Mouse (Mus musculus) c-Kit-positive CD71-positive TER-119-positive erythroid progenitor cells, embryonic 14.5 days (primary cell): ENCODE results near the gene Cib1.

Experiments
- DNase-seq: peaks from one replicate; pipeline ENCODE4 v3.0.0-alpha.2; 2013; ENCODE audit warnings: low spot score

Cib1 gene

DNA sequence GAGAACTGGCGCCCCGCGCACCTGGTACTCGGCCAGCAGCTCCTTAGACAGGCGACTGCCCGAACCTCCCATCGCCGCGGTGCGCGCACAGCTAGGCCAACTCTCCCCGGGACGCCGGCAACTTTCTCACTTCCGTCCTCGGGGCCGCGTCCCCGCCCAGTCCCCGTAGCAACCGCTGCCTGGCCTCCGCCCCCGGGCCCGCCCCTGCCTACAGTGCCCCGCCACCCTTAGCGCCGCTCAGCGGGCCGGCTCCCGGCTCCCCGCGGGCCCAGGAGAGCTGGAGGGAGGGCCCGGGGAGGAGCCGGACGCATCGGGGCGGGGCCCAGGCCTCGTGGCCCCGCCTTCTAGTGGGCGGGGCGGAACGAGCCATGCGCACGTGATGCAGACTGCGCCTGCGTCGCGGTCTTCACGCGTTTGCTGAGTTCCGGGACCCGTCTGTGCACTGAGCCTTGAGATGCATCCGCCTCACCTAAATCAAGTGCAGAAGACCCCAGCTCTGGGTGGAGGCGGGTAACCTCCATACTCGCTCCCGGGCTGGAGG lies at the start of gene Cib1, which contains the start of gene Gdpgp1:
Gene Cib1, minus strand, starts transcription at position 325 of the 541 bp plus-strand sequence.
Gene Gdpgp1, plus strand, starts transcription at position 377 of the 541 bp plus-strand sequence.
- DNase-seq, result peak; percentile 98

DNA sequence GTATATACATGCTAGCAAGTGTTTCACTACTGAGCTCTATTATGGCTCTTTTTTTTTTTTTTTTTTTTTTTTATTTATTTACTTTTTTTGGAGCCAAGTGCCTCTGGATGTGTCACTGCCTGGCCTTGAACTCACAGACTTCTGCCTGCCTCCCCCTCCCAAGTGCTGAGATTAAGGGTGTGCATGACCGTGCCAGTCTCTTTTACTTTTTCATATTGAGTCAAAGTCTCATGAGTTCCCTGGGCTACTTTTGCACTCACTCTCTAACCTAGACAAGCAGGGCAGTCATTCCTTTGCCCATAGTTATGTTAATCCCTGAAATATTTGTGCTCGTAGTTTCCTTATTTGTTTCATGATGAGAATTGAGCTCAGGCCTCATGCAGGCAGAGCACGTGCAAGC lies 49.0 kb upstream of the Cib1 start:
- no peak for DNase-seq

DNA sequence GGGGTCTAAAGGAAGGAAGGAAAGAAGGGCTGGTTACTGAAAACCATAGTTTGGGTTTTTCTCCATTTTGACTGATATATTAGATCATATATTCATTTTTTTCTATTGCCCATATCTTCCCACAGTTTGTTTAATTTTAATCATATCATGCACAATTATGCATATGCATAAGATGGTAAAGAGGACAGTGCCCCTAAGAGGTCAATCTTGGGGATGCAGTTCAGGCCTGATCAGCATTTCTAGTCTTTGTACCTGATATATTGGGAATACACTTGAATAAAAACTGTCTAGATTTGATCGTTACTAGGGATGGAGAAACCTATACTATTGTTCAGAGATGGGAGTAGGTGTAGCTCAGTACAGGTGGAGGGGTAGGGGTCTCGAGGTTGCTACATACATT lies 48.4 kb upstream of the Cib1 start:
- DNase-seq, result no peak

DNA sequence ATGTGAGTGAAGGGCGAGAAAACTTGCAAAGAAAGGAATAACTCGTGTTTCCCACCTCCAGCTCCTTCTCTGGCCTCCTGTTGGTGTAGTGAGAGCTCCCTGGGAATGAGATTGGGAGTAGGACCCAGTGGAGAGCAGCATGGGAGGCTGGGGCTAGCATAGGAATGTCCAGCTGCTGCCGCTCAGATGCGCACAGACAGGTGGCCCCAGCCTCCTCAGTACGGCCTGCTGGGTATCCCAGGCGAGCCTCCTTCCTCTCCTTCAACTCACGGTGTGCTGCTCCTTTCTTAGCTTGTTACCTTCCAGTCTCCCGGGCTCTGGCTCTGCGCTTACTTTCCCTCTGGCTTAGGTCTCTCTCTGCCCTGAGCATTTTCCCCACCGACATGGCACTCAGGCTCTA lies 47.4 kb upstream of the Cib1 start:
- no peak for DNase-seq

DNA sequence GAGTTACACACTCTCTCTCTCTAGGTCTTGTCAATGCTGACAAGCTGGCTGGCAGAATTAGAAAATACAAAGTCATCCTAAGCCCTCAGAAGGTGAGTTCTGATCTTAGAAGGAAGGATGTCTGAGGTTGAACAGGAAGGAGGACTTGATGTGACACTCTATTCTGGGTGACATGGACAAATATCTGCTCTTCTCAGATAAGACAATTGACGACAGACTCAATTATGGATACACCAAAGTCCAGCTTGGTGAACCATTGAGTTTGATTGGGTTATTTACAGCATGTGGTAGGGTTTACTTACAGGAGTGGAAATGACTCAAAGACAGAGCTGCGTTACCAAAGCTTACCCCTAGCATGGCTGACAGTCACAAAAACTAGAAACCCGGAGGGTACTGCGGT lies 43.8 kb upstream of the Cib1 start:
- DNase-seq, result no peak

DNA sequence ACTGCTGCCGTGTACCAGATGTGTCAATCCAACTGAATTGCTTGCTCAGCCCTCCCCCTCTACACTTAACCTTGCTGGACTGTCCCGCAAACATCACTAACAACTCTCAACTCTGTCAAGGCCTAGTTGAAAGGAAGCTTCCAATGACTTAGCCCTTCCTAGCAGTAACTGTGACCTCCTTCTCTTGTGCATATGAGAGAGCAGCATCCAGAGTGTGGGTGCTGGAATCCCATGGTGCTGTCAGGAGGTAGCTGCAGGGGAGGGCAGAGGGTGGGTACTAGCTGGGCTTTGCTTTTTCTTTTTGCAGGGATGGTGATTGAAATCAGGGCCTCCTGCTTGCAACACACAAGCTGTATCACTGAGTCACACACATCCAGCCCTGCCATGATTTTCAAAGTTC lies 40.8 kb upstream of the Cib1 start:
- DNase-seq, result no peak

DNA sequence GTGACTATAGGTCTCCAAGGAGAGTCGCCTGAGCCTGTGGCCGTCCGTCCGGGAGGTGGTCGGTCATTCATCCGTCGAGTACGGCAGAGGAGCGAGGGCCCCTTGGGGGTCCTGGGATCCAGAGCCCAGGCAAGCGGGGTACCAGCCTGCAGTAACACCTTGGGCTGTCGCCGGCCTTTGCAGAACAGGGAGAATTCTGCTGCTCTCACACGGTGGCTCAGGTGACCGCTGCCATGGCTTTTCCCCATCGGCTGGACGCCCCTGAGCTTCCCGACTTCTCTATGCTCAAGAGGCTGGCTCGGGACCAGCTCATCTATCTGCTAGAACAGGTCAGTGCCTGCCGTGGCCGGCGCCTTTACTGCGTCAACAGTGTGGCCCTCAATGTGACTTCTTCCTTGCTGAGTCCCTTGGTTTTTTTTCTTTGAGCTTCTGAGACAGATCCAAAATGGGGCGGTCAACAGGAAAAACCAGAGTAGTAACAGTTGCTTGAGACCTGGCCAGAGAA lies 37.2 kb upstream of the Cib1 start:
- DNase-seq, result no peak

DNA sequence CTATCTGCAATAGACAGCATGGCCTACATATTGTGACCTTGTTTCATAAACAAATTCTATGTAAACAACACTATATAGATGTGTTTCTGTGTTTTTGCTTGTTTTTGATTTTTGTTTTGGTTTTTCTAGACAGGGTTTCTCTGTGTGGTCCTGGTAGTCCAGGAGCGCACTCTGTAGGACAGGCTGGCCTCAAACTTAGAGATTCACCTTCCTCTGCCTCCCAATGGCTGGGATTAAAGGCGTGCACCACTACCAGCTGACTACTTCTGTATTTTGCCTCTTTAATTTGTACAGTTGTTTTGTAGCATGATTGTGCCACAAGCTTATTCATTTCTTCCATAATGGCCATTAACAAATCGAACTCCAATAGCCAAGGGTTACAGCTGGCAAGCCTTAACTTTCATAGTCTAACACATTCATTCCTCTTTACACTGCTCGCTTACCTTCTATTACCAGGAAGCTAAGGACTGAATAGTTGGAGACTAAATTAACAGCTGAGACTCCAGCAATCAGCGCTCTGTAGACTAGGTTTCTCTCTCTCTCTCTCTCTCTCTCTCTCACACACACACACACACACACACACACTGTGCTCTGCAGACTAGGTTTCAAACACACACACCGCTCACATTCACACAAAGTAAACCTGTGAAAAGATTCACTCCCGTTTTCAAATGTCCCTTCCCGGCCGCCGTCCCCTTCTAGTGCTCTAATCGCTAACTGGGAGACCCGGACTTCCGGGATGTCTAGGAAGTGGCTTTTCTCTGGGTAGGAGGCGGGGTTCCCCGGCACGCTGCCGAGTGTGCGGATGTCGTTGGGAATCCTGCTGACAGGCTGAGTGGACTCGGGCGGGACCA lies 36.5 kb upstream of the Cib1 start, which contains the start of gene Vps33b:
Gene Vps33b, plus strand, starts transcription at position 753 of the 854 bp plus-strand sequence.
- DNase-seq, result peak; percentile 94

DNA sequence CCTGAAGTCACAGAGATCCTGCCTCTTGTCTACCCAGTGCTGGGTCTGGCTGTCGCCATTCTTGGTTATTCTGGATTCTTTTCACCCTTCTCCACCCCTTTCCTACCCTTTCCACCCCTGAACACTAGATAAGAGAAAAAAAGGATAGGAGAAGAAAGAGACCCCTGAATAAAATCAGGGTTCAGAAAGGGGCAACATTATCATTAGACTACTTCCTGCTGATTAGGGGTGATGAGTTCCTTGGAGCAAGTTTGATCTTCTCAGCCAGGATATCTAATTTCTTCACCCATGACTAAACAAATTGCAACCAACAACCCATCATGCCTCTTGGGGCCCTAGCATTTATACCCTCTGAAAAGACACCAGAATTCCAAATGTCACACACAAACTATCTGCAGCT lies 35.2 kb upstream of the Cib1 start:
- DNase-seq, result no peak

DNA sequence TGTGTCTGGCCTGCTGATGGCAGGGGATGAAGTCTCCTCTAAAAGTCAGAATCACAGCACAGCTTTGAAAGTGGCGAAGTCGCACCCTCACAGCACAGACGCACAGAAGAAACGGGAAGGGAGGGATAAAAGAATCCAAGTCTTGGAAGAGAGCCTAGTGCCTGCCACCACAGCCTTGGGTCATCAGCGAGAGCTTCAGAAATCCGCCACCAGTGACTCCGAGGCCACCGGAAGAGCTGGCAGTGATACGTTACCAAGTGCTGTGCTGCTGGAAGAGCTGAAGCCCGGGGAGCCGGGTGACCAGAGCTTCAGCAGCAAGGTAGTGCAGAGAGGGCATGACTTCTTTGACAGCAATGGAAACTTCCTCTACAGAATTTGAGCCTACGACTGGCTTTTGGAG lies 32.0 kb upstream of the Cib1 start:
- no peak for DNase-seq

DNA sequence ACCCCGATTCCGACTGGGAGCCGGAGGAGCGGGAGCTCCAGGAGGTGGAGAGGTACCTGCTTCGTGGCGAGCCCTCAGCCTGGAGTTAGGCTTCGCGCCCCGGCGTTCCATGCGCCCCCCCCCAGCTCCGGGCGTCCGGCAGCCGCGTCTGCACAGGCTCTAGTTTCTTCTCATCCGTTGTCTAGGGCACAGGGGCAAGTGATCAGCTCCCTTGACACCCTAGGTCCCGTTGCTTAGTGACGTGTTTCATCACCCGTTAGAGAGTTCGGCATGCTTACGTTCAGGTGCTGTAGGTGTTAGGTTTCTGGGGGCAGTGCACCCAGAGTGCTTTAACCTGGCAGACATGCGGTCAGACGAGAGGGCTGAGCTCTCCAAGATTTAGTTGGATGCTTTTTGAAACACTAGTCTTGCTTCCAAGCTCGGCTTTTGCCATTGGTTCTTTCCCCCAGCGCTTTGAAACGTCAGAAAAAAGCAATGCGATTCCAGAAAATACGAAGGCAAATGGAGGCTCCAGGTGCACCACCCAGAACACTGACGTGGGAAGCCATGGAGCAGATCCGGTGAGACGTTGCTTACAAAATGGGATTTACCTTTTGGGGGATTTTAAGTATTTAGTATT lies 28.9 kb upstream of the Cib1 start:
- peak; percentile 38 for DNase-seq

DNA sequence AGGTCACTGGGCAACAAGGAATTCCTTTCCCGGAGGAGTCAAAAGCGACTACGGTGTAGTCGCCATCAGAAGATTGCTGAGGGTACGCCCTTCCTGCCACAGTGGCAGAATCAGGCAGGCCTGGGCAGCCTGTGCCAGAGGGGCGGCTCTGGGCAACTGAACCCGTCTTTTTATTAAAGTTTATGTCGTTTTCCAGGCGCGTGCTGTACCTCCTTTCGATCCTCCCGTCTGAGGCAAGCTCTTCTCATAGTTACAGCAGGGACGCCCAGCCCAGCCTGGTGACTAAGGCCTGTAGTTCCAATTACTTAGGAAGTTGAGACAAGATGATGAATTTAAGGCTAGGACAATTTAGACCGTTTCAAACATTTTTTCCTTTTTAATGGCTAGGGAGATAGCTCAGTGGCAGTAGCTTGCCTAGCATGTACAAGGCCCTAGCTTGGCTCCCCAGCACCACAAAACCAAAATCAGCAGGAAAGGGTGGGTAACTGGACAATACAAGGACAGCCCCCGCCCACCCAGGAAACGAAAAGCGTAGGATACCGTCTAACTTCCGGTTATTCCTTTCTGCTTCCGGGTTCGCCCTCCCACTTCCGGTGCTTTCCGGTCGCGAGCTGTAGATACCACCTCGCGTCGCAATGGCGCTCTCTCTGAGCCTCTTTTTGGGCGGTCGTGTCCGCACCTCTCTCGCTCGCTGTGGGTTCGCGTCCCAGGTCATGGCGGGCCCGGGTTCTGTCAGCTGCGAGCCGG lies 28.2 kb upstream of the Cib1 start, which contains the start of gene Ngrn:
Gene Ngrn, plus strand, starts transcription at position 591 of the 747 bp plus-strand sequence.
- peak; percentile 82 for DNase-seq

DNA sequence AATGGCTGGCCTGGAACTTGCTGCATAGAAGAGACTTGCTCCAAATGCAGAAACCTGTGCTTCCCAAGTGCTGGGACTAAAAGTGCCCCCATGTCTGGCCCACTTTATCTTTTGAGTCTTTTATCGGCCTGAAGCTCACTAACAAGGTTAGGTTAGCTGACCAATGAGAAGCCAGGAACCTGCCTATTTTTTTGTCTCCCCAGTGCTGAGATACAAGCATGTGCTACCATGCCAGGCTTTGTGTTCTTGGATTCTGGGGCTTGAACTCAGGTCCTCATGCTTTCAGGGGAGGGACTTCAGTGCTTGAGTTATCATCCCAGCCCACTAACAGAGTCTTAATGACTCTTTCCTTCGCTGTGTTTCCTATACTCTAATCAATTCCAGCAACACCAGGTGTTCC lies 25.1 kb upstream of the Cib1 start:
- no peak for DNase-seq

DNA sequence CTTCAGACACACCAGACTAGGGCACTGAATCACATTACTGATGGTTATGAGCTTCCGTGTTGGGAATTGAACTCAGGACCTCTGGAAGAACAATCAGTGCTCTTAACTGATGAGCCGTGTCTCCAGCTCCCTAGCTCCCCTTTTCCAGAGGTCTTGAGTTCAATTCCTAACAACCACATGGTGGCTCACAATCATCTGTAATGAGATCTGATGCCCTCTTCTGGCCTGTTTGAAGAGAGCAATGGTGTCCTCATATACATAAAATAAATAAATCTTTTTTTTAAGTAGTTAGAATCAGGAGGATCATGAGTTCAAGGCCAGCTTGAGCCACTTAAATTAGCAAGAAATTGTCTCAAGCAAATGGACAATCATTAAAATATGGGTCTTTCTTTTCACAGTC lies 23.4 kb upstream of the Cib1 start:
- DNase-seq, result no peak

DNA sequence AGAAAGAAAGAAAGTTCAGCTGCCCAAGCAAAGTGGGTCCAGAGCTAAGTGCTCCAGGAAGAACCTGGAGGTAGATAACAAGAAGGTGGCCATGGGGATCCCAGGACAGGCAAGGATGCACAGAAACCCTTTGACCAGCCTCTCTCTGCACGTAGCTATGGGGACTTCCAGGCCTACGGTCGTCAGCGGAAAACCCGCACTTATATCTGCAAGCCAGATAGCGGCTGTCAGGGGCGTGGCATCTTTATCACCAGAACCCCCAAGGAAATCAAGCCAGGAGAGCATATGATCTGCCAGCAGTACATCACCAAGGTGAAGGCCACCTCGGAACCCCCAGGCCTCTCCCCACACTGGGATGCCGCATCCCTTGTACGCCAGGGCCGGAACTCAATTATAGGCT lies 20.3 kb upstream of the Cib1 start:
- peak; percentile 37 for DNase-seq

DNA sequence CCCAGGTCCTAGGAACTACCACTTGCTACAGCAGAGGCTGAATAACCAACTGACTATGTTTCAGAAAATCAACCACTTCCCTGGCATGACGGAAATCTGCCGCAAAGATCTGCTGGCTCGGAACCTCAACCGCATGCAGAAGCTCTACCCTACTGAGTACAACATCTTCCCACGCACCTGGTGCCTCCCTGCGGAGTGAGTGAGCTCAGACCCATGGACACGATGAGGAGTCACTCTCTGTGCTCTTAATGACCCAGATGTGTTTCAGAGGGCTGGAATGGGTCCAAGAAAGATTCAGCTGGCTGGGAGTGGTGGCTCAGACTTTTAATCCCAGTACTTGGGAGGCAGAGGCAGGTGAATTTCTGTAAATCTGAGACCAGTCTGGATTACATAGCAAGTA lies 19.8 kb upstream of the Cib1 start:
- DNase-seq, result no peak

DNA sequence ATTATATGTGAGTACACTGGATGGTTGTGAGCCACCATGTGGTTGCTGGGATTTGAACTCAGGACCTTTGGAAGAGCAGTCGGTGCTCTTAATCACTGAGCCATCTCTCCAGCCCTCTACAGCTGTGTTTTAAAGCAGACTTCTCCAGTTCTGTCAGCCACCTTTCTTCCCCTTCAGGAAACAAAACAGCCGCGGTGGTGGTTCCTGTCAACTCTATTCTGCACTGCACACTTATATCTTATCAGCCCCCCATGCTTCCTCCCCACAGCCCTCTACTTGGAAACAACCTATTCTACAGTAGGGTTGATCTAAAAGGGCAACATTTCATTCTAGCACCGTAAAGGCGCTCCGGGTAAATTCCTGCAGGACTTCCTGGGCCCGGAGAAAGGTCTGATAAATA lies 14.2 kb upstream of the Cib1 start:
- no peak for DNase-seq

DNA sequence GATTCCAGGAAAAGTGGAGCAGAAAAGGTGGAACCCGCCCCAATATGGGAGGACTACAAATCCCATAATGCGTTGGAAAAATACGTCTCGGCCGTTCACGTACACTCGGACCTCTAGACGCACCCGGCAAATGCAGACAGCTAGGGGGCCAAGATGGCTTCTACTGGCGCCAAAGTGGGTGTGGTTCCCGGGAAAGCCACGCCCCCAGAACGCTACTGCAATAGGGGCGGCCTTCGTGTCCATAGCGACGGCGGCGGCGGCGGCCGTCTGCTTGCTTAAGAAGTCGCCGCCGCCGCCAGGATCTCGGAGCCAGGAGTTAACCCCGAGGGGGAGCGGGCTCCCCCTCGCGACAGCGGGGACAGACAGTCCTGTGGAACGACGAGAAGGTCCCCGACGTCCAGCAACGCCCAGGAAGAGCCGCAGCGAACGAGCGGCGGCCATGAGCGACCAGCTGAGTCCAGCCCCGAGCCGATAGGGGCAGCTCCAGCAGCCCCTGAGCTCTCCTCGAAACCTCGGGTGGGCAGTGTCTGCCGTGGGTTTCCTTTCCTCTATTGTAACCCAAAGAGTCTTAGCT lies 13.6 kb upstream of the Cib1 start, which contains the start of gene Ttll13:
Gene Ttll13, plus strand, starts transcription at position 229 of the 574 bp plus-strand sequence.
- peak; percentile 96 for DNase-seq

DNA sequence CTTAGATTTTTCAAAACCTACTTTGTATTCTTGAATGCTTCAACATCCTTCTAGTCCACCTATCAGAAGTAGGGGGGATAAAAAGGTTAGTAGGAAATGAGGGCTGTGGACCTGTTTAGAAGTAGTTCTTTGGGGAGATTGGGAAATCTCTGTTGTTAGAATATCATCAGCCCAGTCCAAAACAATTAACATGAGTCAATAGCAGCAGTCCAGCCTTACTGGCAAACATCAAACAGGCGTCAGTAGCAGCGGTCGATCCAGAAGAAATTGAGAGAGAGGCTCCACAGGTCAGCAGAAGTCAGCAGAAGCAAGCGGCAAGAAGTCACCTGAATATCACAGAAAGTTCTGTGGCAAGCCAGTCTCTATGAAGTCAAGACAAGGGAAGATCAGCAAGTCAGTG lies 12.2 kb upstream of the Cib1 start:
- DNase-seq, result no peak

DNA sequence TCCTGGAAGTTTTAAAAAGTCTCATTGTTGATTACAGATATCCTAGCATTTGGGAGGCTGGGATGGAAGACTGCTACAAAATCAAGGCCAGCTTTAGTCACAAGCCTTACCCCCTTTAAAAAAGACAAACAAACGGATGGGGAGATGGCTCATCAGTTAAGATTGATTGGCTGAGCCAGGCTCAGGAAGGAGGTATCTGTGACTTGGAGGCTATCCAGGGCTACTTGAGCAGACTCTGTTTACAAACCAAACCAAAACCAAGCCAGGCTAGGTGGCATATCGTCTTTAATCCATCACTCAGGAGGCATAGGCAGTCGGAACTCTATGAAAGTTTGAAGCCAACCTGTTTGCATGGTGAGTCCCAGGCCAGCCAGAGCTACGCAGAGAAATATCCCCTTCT lies 9.0 kb upstream of the Cib1 start:
- DNase-seq, result no peak

DNA sequence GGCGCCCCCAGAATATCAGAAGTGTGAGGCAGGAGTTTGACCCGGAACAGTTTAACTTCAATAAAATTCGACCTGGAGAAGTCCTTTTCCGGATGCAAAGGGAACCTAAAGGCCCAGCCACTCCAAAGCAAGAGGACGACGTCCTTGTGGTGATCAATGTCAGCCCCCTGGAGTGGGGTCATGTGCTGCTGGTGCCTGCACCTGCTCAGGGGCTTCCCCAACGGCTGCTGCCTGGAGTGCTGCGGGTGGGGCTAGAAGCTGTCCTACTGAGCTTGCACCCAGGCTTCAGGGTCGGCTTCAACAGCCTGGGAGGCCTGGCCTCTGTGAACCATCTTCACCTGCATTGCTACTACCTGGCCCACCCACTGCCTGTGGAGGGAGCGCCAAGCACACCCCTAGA lies 5.9 kb upstream of the Cib1 start:
- DNase-seq, result no peak

DNA sequence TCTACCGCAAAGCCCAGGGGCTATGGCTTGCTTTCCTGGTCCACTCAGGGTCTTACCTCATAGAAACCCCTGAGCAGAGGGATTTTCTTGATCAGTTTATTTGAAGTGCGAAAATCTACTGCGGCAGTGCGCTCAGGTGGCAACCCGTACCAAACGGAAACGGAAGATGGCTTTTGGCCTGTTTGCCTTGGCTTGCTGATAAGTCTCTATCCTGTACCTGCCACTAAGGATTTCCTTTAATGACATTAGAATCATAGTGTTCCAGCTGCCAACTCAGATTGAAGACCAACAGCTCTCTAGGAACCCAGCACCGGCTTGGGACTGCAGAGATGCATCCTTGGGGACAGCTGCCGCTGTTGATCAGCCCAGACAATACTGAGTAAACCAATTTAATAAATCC lies 1.2 kb upstream of the Cib1 start:
- no peak for DNase-seq
